Mouse (Mus musculus) lung, embryonic 16.5 days (tissue): ENCODE data around the gene Tbc1d22b. TPM values are rescaled to one million over a fixed set of nuclear protein-coding genes. Genes with fewer than 3 reads are reported as not detected.
A peak's percentile ranks its signal among the peaks of the same experiment; 100 is the strongest.

ENCODE experiments used
- ATAC-seq: fragments of 200-750 bp; cut with Nextera tagmentation; 2 replicates; pipeline ENCODE4 v1.8.0; 2017; ENCODE audit warnings: low read depth, mild to moderate bottlenecking, moderate library complexity
- H3K27ac ChIP-seq: fragments of 300-500 bp; sonication (generic); 2 replicates; pipeline ENCODE4 v1.5.1; 2014; ENCODE audit warnings: mild to moderate bottlenecking, control low read depth, low read length
- H3K27me3 ChIP-seq: fragments of 300-500 bp; sonication (generic); 2 replicates; pipeline ENCODE4 v1.6.1; 2014; ENCODE audit warnings: low read depth, low read length, mixed read lengths; ENCODE audit not compliant: control insufficient read depth, insufficient read depth
- H3K36me3 ChIP-seq: fragments of 300-500 bp; sonication (generic); 2 replicates; pipeline ENCODE4 v1.6.1; 2014; ENCODE audit warnings: low read length; ENCODE audit not compliant: control insufficient read depth, insufficient read depth
- H3K4me1 ChIP-seq: fragments of 300-500 bp; sonication (generic); replicated peaks from 2 replicates; pipeline ENCODE4 v1.6.1; 2014; ENCODE audit warnings: low read length, mixed read lengths; ENCODE audit not compliant: control insufficient read depth, insufficient read depth
- H3K4me2 ChIP-seq: fragments of 300-500 bp; sonication (generic); 2 replicates; pipeline ENCODE4 v1.6.1; 2014; ENCODE audit warnings: low read depth, low read length, control low read depth
- H3K4me3 ChIP-seq: fragments of 300-500 bp; sonication (generic); 2 replicates; pipeline ENCODE4 v1.5.1; 2014; ENCODE audit warnings: mild to moderate bottlenecking, low read length, control low read depth
- H3K9ac ChIP-seq: fragments of 300-500 bp; sonication (generic); 2 replicates; pipeline ENCODE4 v1.6.1; 2014; ENCODE audit warnings: low read length, control low read depth
- H3K9me3 ChIP-seq: fragments of 300-500 bp; sonication (generic); 2 replicates; pipeline ENCODE4 v1.6.1; 2016; ENCODE audit warnings: low read length; ENCODE audit not compliant: control insufficient read depth
- WGBS: fragments of 180-500 bp; shearing (Covaris S2); extraction: QIAGEN DNeasy Blood & Tissue Kit; methylation state at CpG from one replicate; pipeline ENCODE4 v1.1.7; 2014; 5-methylcytosine and 5-hydroxymethylcytosine counted together
- polyA plus RNA-seq: library from polyadenylated mRNA; unstranded; fragments of >200 nt; fragmentation: Nextera tagmentation; extraction: Ambion mirVana; gene quantifications from 2 replicates; pipeline ENCODE4 v1.2.1, GENCODE M21; 2015

The Tbc1d22b gene
- polyA plus RNA-seq, 1 experiment from 2014 or later: 14.9 TPM

DNA sequence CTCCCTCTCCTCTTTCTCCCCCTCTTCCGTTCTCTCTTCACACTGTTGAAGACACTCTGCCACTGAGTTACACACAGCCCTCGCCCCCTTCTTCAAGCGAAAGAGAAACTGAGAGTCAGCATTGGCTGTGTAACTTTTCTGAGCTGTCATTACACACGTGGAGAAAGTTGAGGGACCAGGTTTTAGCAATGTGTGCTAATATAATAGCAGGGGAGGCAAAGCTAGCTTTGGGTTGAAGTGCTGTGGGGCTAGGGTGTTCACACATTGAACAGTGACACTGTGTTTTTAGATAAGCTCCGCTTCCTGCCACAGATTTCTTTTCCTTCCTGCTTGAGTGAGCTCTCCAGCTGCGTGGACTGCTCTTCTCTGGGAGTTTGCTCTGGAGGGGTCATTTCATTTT is 1.4 kb downstream of the Tbc1d22b start:
- no peaks in the 10 kb centered on the region for H3K36me3 ChIP-seq
- no peaks in the 10 kb centered on the region for H3K27me3 ChIP-seq
- peak overlapping the region; percentile 85 for H3K4me2 ChIP-seq
- no peak for ATAC-seq
- H3K9ac ChIP-seq: no peak overlapping the region
- H3K27ac ChIP-seq: no peak overlapping the region
- H3K4me1 ChIP-seq: peaks cover 22% of the 10 kb centered on the region
- 22% methylated on average over 6 of the region's 6 CpGs for WGBS
- H3K4me3 ChIP-seq: peak overlapping the region; percentile 79
- H3K9me3 ChIP-seq: no peaks in the 10 kb centered on the region

- WGBS: 83% methylated on average over 5 of the region's 5 CpGs
- Histone ChIP-seq H3K9ac (no peak within 1 kb of the TSS), H3K27ac (0 out of 2 replicates have a peak within 1 kb of the TSS, but pooled peaks have one; percentile 52), H3K4me1 (peaks cover 22% of the 10 kb centered on the region), H3K27me3 (no peaks in the 10 kb centered on the region), H3K4me2 (peak within 1 kb of the TSS; percentile 85), H3K9me3 (no peaks in the 10 kb centered on the region), H3K36me3 (no peaks in the 10 kb centered on the region; the same call in 1 of the 2 replicates), H3K4me3 (no peak within 1 kb of the TSS)
- no peak for ATAC-seq
Measured at GRCm38 (mm10) chr17:29552162-29552732, 2.7 kb downstream of the Tbc1d22b start, which contains the start of gene Tmem217. Gene Tmem217, minus strand, starts transcription at chr17:29552385.

DNA sequence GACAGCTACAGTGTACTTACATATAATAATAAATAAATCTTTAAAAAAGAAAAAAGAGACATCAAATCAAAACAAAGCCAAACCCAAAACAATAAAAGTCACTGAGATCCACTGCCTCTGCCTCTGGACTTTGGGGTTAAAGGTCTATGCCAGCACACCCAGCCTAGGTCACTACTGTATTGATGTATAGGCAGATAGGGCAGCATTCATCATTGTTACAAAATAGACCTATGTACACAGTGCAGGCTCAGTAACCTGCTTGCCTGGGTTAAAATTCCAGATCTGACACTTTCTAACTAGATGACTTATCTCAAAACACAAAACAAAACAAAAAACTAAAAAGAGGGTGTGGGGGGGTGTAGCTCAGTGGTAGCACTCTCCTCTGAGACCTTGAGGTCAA is 4.6 kb downstream of the Tbc1d22b start:
- H3K27ac ChIP-seq: no peak overlapping the region
- peaks cover 20% of the 10 kb centered on the region for H3K4me1 ChIP-seq
- ATAC-seq: no peak
- no peak overlapping the region for H3K9ac ChIP-seq
- H3K4me2 ChIP-seq: no peak overlapping the region
- H3K36me3 ChIP-seq: no peaks in the 10 kb centered on the region; the same call in 1 of the 2 replicates
- H3K4me3 ChIP-seq: no peak overlapping the region
- no peaks in the 10 kb centered on the region for H3K9me3 ChIP-seq
- H3K27me3 ChIP-seq: no peaks in the 10 kb centered on the region

DNA sequence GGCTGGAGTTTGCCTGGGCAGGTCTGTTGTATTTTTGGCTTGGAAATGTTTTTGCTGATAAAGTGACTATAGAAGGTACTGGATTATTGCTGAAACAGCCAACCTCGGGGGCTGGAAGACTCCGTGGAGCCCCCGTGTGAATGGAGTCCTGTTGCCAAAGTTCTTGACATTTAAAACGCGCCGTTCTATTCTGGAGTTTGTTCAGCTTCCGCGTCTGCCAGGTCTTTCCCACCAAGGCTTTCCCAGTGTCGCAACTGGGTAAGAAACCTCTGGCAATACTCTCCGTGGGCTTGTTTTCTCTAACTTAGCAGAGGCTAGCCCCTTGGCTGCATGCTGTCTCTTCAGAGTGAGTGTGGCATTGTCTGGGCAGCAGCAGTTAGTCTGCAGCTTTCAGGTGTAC is 6.9 kb downstream of the Tbc1d22b start:
- ATAC-seq: no peak
- Histone ChIP-seq H3K9ac (no peak overlapping the region), H3K36me3 (no peaks in the 10 kb centered on the region; the same call in 1 of the 2 replicates), H3K9me3 (no peaks in the 10 kb centered on the region), H3K4me2 (no peak overlapping the region), H3K4me1 (peaks cover 6% of the 10 kb centered on the region; the same call in 1 of the 2 replicates), H3K27ac (no peak overlapping the region), H3K27me3 (no peaks in the 10 kb centered on the region), H3K4me3 (no peak overlapping the region)
- 69% methylated on average over 10 of the region's 10 CpGs for WGBS

GRCm38 (mm10) chr17:29556893-29557292 is 7.3 kb downstream of the Tbc1d22b start:
- Histone ChIP-seq H3K36me3 (no peaks in the 10 kb centered on the region; the same call in 1 of the 2 replicates), H3K4me3 (no peak overlapping the region), H3K27ac (no peak overlapping the region), H3K27me3 (no peaks in the 10 kb centered on the region), H3K9me3 (no peaks in the 10 kb centered on the region), H3K9ac (no peak overlapping the region), H3K4me1 (0 out of 2 replicates have a peak, but pooled peaks cover 3% of the 10 kb centered on the region), H3K4me2 (no peak overlapping the region)
- 53% methylated on average over 7 of the region's 7 CpGs for WGBS
- ATAC-seq: 0 out of 2 replicates have a peak, but pooled peaks have one; percentile 17

GRCm38 (mm10) chr17:29558476-29558875 is 8.9 kb downstream of the Tbc1d22b start:
- no peak overlapping the region for H3K4me2 ChIP-seq
- no peaks in the 10 kb centered on the region for H3K9me3 ChIP-seq
- no peaks in the 10 kb centered on the region; the same call in 1 of the 2 replicates for H3K36me3 ChIP-seq
- no peaks in the 10 kb centered on the region for H3K4me1 ChIP-seq
- 63% methylated on average over 5 of the region's 5 CpGs for WGBS
- H3K9ac ChIP-seq: no peak overlapping the region
- H3K4me3 ChIP-seq: no peak overlapping the region
- no peak overlapping the region for H3K27ac ChIP-seq
- ATAC-seq: no peak
- no peaks in the 10 kb centered on the region for H3K27me3 ChIP-seq

DNA sequence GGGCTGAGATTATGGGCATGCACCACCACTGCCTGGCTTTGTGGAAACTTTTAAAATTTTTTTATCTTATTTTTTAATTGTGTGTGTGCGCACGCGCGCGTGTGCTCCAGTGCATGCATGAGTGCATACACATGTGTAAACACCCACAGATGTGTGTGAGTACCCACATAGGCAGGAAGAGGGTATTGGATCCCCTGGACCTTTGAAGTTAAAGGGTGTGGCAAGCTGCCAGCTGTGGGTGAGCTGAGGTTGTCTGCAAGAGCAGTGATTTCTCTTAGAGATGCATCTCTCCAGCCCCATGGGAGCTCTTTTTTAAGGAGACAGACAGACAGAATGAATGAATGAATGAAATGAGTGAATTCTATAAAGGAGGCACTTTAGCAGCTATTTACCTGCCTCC is 15.9 kb downstream of the Tbc1d22b start:
- Histone ChIP-seq H3K9ac (no peak overlapping the region), H3K9me3 (no peaks in the 10 kb centered on the region), H3K4me2 (no peak overlapping the region), H3K27ac (no peak overlapping the region), H3K4me1 (no peaks in the 10 kb centered on the region), H3K36me3 (peaks cover 3% of the 10 kb centered on the region; the same call in 1 of the 2 replicates), H3K4me3 (no peak overlapping the region), H3K27me3 (no peaks in the 10 kb centered on the region)
- WGBS: 92% methylated on average over 5 of the region's 5 CpGs
- no peak for ATAC-seq

- Histone ChIP-seq H3K4me1 (no peaks in the 10 kb centered on the region), H3K36me3 (peaks cover 14% of the 10 kb centered on the region), H3K27ac (no peak overlapping the region), H3K4me2 (no peak overlapping the region), H3K27me3 (no peaks in the 10 kb centered on the region), H3K9ac (no peak overlapping the region), H3K9me3 (no peaks in the 10 kb centered on the region), H3K4me3 (no peak overlapping the region)
- WGBS: 80% methylated on average over 15 of the region's 15 CpGs
- ATAC-seq: no peak
Measured at GRCm38 (mm10) chr17:29568435-29568834, 18.9 kb downstream of the Tbc1d22b start.

DNA sequence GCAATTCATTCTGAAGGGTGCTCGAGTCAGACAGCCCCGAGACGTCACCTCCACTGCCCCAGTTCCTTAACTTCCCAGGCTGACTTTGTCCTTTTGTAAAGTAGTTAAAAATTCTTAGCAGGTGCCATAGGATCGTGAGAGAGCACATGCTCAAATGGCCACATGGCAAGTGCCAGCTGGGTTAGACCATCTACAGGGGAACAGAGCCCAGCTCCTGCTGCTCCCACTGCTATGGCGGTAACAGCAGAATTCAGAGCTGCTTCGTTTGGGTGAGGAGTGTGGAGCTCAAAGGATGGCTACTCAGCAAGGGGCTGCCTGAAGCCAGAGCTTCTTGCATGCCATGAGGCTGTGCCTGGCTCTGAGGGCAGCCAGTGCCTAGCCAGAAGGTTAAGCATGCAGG is 20.2 kb downstream of the Tbc1d22b start:
- Histone ChIP-seq H3K4me3 (no peak overlapping the region), H3K27me3 (no peaks in the 10 kb centered on the region), H3K4me2 (no peak overlapping the region), H3K36me3 (peaks cover 20% of the 10 kb centered on the region), H3K9ac (no peak overlapping the region), H3K9me3 (no peaks in the 10 kb centered on the region), H3K27ac (no peak overlapping the region), H3K4me1 (no peaks in the 10 kb centered on the region)
- WGBS: 81% methylated on average over 6 of the region's 6 CpGs
- no peak for ATAC-seq
